Mouse (Mus musculus) gastrocnemius, postnatal 4 days (tissue): ENCODE measurements around the gene Hdhd3. TPM values are rescaled to one million over a fixed set of nuclear protein-coding genes. Genes with fewer than 3 reads are reported as not detected.
"Not testable (repeated sequence)": the region's sequence is repeated elsewhere in the genome, so short reads cannot be mapped to it uniquely, and the experiment has no call there.

ENCODE experiments used
- DNase-seq, 2 experiments: peaks; one replicate each; pipeline ENCODE4 v3.0.0; 2021 to 2022; ENCODE audit warnings: low spot score in 2 of 2, mixed read lengths in 2 of 2
- total RNA-seq, 2 experiments: library from RNA; stranded (reverse); gene quantifications; 2 replicates each; pipeline ENCODE4 v1.2.3; 2021

Gene Hdhd3
- total RNA-seq, 2 experiments from 2014 or later, result 9.0 to 10.5 TPM

DNA sequence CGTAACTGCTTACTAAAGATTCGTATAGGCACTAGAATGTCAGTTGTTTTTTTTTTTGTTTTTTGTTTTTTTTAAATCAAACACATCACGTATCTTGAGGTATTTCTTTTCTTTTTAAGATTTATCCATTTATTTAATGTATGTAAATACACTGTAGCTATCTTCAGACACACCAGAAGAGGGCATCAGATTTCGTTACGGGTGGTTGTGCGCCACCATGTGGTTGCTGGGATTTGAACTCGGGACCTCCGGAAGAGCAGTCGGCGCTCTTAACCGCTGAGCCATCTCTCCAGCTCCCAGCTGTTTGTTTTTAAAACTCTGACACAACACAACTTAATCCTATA is 23.7 kb downstream of the Hdhd3 start:
- DNase-seq, result not testable (repeated sequence)

GRCm38 (mm10) chr4:62477542-62478244 is 25.6 kb downstream of the Hdhd3 start:
- DNase-seq, result no peak

DNA sequence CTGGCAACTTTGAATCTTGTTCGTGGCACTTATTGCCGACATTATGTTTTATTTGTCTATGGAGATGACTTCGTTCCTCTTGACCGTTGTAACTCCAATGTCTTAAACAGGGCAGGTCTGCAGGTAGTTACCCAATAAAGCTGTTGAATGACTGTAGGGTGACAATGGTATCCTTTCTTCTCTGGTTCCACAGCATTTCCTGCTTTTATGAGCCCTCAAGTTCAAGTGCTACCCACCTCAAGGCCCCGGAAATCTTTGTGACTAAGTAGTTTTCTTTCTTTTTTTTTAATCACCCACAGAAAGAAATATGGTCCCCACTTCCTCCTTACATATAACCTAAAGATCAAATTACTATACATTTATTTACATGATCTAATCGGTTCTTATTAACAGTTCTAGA is 27.5 kb downstream of the Hdhd3 start:
- no peak for DNase-seq

DNA sequence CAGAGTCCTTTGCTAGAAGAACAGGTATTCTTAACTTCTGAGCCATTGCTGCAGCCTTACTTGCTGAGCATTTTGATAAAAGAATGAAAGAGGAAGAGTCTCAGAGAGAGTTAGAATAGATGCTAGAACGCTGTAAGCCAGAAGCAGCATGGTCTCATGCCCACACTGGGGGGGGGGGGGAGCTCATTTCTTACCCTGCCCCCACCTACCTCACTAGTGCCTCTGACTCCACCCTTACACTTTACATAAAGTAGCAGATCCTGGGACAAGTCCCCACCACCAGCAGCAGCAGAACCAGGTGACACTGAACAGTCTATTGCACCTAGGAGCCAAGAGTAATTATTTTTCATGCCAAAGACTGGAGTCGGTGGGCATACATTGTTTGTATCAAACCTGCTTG is 28.1 kb downstream of the Hdhd3 start:
- DNase-seq, result no peak

- no peak for DNase-seq
Measured at GRCm38 (mm10) chr4:62472071-62472470, 31.2 kb downstream of the Hdhd3 start.

- DNase-seq, result peak; percentile 53 to 74
Measured at GRCm38 (mm10) chr4:62470598-62471051, 32.6 kb downstream of the Hdhd3 start, which contains the start of gene Wdr31. TSS of gene Wdr31 (minus strand) at chr4:62470896.

GRCm38 (mm10) chr4:62468158-62468557 is 35.1 kb downstream of the Hdhd3 start:
- DNase-seq, result no peak

DNA sequence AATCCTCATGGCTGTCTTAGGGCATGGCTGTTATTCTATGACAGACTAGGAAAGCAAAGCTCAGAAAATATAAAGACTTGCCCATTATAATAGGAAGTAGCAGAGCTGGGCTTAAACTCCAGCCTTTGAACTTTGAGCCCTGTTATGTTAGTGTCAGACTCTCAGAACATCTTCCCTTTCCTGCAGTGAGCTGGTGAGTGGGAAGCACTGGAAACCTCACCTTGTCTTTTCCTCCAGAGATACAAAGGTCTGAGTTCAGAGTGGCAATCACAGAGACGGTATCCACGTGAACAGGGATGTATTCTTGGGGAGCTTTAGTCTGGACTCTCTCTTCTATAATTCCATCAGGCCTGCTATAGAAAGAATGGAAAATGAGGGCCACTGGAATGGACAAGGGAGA is 40.1 kb downstream of the Hdhd3 start:
- no peak for DNase-seq

DNA sequence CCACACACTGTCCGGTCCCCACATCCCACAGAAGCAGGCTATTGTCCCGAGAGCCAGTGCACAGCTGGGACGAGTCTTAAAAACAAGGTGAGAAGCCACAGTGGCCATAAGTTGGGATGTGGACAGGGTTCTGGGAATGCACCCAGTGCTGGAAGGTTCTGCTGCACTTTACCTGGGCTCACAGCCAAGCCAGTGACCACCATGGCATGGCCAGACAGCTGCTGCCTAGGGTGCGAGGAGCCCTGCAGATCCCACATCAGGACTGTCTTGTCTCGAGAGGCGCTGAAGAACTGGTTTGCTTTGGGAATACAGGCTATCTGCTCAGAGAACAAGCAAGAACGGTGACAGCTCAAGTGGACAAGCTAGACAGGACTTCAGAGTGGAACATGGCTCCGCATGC is 42.9 kb downstream of the Hdhd3 start:
- no peak for DNase-seq

DNA sequence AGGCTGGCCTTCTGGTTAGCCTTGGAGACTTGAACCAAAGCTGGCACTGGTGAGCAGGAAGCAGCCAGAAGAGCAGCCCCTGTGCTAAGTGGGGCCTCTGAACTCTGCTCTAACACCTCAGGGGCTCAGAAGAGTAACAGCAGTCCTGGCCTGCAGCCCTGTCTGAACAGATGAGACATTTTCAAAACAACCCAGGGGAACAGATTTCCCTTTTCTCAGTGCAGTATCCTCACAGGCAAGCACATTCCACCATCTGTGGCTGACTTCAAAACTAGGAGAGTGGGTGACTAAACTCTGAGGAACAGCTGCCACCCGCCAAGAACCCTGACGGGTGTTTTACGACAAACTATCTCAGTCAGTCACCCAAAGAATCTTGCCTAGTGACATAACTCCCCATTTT is 44.2 kb downstream of the Hdhd3 start:
- no peak for DNase-seq

GRCm38 (mm10) chr4:62454995-62455394 is 48.3 kb downstream of the Hdhd3 start:
- DNase-seq, result peak in 1 of 2 experiments; percentile 31

Other genes starting within 250 kb of the Hdhd3 start
- 10 to 100 TPM in 1 of 2 experiments, 1 to 10 TPM in 1; 9.5 to 12.3 TPM for gene Slc31a2, start 240.9 kb downstream of the Hdhd3 start, total RNA-seq
- 10 to 100 TPM; 26.7 to 28.5 TPM for gene Fkbp15, start 142.9 kb downstream of the Hdhd3 start, total RNA-seq
- 10 to 100 TPM; 17.7 to 18.8 TPM for gene Slc31a1, start 142.7 kb downstream of the Hdhd3 start, total RNA-seq
- gene Cdc26, start 94.8 kb downstream of the Hdhd3 start, total RNA-seq, result 10 to 100 TPM; 71.3 to 78.6 TPM
- 10 to 100 TPM; 14.0 to 15.0 TPM for gene Prpf4, start 94.7 kb downstream of the Hdhd3 start, total RNA-seq
- not detected for gene Rnf183, start 68.2 kb downstream of the Hdhd3 start, total RNA-seq
- gene Wdr31, start 32.6 kb downstream of the Hdhd3 start, total RNA-seq, result 1 to 10 TPM in 1 of 2 experiments, under 1 TPM in 1; 0.91 to 1.1 TPM
- 1 to 10 TPM; 1.1 to 1.7 TPM for gene Bspry, start 23.4 kb downstream of the Hdhd3 start, total RNA-seq
- 10 to 100 TPM; 34.0 to 41.1 TPM for gene Alad, start 16.5 kb upstream of the Hdhd3 start, total RNA-seq
- 10 to 100 TPM; 27.8 to 31.3 TPM for gene Pole3, start 21.6 kb upstream of the Hdhd3 start, total RNA-seq
- under 1 TPM; 0.34 to 0.44 TPM for gene 4933430I17Rik, start 21.9 kb upstream of the Hdhd3 start, total RNA-seq
- gene Rgs3, start 56.4 kb upstream of the Hdhd3 start, total RNA-seq, result 10 to 100 TPM; 36.9 to 44.0 TPM